Mouse (Mus musculus): ENCODE results near the gene Olfr49.

The Olfr49 gene

GRCm38 (mm10) chr14:54228501-54228900, 56.2 kb downstream of the Olfr49 start:
- TF ChIP-seq GATA4 (IDR thresholded peaks at IDR 0.05; ENCODE audit: insufficient replicate concordance, low read length) = no peak

All from liver, adult (tissue).